Mouse (Mus musculus): Measurements from ENCODE around the gene Celf2.
A peak's percentile ranks its signal among the peaks of the same experiment; 100 is the strongest.
"Not testable (repeated sequence)": the region's sequence is repeated elsewhere in the genome, so short reads cannot be mapped to it uniquely, and the experiment has no call there.

Gene Celf2

GRCm38 (mm10) chr2:6618450-6618849 lies 890.9 kb downstream of the Celf2 start:
- DNase-seq (ENCODE audit: extremely low read depth, low read depth) = no peak

GRCm38 (mm10) chr2:6604347-6604746 lies 905.0 kb downstream of the Celf2 start:
- DNase-seq (ENCODE audit: extremely low read depth, low read depth) = no peak

DNA sequence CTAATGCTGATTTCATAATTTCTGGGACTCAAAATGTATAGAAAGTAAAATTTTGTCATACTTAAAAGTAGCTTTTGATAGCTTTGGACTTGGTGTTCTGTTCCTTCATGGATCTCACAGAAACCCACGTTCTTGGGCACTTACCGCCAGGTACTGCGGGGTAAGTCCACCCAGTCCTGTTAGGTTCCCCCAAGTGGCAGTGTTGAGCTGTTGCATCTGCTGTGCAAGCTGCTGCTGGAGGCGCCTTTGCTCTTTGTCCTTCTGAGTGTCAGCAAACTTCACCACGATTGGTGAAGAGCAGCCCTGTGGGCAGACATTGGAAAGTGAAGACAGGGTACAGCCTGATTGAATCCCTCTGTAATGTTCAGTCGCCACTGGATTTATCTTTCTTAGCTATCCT lies 905.5 kb downstream of the Celf2 start:
- no peak for DNase-seq (ENCODE audit: extremely low read depth, low read depth)

DNA sequence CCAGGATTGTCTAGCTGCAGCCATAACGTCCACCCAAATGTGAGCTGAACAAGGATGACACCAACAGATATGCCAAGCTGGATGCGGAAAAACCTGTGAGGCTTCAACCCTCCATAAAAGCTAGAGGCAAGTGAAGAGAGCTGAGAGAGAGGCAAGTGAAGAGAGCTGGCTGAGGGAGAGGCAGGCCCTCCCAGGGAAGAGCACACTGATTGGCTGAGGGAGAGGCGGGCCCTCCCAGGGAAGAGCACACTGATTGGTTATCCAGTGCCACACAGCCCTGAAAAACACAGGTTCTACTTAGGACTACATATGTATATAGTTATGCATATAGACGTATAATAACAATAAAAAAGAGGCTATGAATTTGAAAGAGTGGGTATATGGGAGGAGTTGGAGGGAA lies 907.2 kb downstream of the Celf2 start:
- no peak for DNase-seq (ENCODE audit: extremely low read depth, low read depth)

- no peak for DNase-seq (ENCODE audit: extremely low read depth, low read depth)
Measured at GRCm38 (mm10) chr2:6598879-6599167, 910.5 kb downstream of the Celf2 start.

DNA sequence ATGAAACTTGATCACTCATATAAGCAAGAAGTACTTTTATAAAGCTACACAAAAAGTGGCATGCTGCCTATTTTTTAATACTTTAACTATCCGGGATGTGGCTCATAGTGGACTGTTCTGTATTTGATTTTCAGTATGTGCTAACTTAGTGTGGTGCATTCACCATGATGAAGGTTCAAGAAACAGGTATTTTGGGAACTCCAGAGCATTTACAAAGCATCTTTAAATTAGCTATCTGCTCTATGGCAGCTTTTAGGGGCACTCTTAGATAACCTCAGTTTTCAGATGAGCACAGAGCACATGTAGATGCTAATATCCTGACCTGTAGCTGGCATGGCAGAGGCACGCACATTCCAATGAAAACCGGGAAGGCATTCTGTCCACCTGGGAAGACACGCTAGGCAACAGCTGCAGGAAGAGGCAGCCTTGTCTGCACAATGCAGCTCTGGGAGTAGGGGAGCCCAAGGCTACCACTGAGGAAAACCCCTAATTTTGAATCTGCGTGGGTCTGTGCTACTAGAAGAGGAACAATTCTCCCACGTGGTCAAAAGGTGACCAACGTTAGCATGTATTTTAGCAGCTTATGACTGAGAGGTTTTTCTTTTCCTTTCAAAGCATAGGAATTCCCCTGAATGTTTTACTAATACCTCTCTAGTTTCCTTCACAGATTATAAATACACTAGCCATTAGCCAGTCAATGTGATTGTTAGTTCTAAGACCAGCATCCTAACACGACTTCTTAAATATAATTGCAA lies 911.1 kb downstream of the Celf2 start:
- DNase-seq (ENCODE audit: extremely low read depth, low read depth) = no peak

DNA sequence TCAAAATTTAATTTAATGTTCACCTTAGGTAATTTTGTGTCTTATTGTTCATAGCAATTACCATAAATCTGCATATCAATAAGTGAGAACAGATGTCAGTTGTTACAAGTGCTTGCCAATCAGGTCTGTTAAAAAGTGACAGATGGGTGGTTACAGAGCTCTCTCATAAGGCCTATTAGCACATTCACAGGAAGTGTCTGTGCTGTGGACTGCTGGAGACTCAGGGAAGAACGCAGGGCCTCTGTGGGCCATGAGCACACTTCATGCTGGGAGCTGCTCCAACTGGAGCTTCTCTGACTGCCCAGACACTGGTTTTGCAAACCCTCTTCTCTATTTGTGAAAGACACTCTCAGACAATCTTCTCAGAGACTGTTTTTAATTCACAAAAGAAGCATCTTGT lies 914.6 kb downstream of the Celf2 start:
- DNase-seq (ENCODE audit: extremely low read depth, low read depth) = no peak

- DNase-seq (ENCODE audit: extremely low read depth, low read depth) = no peak
Measured at GRCm38 (mm10) chr2:6594160-6594559, 915.2 kb downstream of the Celf2 start.

DNA sequence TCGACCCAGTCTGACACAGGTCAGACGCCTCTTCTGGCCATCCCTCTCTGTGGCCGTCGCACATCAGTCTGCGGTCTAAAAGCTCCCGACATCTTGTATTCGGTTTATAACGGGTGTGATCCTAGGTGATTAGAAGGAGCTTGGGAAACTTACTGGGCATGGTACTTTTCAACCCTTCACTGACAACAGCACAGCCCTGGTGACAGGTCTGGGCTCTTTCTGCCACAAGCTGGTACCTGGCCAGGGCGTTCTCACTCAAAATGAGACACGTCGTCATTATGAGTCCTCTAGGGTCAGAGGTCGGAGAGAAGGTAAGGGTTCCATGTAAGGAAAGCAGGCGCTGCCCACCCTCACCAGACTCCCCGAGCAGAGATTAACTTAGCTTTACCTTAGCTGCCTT lies 915.6 kb downstream of the Celf2 start:
- DNase-seq (ENCODE audit: extremely low read depth, low read depth) = no peak

GRCm38 (mm10) chr2:6586122-6586681 lies 923.2 kb downstream of the Celf2 start:
- no peak for DNase-seq (ENCODE audit: extremely low read depth, low read depth)

DNA sequence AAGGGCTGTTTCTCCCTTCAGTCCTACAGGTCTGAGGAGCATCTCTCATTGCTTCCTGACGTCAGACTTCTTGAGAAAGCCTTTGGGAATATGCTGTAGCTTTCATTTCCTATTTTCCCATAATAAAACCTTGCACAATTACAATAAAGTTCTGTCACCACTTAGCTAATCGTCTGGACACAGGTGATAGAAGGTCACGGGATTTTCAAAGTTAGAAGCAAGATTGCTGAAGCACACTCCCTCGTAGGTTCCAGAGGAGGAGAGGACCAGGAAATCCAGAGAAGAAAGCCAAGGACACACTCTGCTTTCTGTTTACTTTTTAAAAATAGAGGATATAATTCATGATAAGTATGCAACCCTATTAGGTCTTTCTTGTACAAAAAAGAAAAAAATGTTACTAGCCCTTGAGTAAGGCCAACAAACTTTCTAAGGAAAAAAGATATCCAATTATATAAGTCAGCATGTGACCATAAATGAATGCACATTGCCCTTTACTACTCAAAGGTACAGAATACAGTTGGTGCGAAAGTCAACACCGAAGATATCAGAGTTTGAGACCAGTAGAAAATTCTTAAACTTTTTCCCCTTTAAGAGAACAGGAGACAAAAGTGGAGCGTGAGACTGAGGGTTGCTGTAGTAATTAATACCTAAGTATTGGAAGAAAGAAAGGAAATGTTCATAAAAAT lies 924.2 kb downstream of the Celf2 start:
- no peak for DNase-seq (ENCODE audit: extremely low read depth, low read depth)

DNA sequence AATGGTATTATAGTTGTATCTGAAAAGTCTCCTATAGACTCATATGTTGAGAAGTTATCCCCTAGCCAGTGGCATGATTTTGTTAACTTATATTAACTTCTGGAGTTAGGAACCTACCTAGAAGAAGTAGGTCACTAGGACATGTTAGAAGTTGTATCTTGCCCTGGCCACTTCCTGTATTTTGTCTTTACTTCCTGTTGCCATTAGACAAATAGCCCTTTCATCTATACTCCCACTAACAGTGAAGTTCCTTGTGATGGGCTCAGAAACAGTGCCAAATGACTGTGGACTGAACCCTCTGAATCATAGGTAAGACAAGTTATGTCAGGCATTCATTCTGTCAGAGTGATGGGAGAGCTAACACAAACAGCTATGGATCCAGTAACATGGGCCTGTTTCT lies 926.7 kb downstream of the Celf2 start:
- peak; percentile 8 for DNase-seq (ENCODE audit: extremely low read depth, low read depth)

DNA sequence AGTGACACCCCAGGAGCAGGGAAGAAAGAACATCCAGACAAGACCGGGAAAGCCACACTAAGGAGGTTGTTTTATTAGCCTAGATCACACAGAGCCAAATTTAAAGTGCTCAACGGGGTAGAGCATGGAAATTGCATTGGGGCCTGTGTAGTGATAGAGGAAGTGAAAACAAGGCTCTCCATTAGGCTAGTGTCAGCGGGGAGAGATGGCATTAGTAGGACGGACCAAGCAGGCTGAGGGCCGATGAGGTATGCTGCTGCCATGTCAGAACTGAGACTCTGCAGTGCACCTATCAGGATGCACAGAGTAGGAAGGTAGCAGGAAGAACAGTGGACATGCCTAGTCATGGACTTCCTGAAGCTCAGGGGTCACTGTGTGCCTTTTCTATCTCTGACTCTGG lies 929.3 kb downstream of the Celf2 start:
- DNase-seq (ENCODE audit: extremely low read depth, low read depth) = no peak

DNA sequence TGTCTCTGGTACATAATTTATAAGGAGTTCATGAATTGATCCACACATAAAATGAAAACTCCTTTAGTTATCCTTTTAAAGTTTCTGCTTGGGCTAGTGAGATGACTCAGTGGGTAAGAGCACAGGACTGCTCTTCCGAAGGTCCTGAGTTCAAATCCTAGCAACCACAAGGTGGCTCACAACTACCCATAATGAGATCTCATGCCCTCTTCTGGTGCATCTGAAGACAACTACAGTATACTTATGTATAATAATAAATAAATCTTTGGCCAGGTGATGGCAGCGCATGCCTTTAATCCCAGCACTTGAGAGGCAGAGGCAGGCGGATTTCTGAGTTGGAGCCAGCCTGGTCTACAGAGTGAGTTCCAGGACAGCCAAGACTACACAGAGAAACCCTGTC lies 934.0 kb downstream of the Celf2 start:
- DNase-seq (ENCODE audit: extremely low read depth, low read depth) = not testable (repeated sequence)

DNA sequence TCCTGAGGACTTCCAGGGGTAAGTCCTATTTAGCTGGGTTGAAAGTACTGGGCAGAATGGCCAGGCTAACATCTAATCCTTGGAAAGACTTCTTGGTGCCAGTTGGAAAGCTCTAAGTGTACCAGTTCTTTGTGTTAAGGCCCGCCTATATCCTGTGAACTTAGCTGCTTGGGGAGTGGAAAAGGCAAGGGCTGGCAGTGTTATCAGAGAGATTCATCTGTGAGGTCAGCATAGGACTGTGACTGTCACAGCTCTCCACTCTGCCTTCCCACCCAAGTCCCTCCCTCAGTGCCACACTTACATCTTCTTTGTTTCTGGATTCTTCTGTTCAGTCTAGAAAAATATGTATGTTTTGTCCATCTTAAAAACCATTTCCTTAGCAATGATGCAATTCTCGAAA lies 935.7 kb downstream of the Celf2 start:
- no peak for DNase-seq (ENCODE audit: extremely low read depth, low read depth)

GRCm38 (mm10) chr2:6572976-6573375 lies 936.4 kb downstream of the Celf2 start:
- DNase-seq (ENCODE audit: extremely low read depth, low read depth) = no peak

DNA sequence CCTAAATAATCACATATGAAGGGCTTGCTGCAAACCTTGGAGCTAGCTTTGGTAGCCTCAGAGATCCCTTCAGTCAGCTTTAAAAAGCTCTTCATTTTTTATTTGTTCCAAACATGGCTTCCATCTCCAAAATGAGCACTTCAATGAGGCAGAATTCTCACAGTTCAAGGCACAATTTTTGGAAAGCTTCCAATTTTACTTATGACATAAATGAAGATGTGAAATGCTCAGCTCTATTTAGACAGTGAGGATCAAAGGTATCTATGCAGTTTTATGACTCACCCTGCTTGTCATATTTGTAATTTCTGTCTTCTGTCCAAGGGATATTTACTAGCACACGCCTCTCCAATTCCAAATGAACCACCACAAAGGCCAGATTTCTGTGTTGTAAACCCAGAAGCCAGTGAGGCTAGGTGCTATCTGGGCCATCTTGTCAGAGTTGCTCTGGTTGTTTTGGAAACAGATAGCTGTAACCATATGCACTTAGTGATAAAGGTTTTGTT lies 940.3 kb downstream of the Celf2 start:
- DNase-seq (ENCODE audit: extremely low read depth, low read depth) = no peak

- DNase-seq (ENCODE audit: extremely low read depth, low read depth) = no peak
Measured at GRCm38 (mm10) chr2:6565175-6565574, 944.2 kb downstream of the Celf2 start.

GRCm38 (mm10) chr2:6561337-6561736 lies 948.0 kb downstream of the Celf2 start:
- no peak for DNase-seq (ENCODE audit: extremely low read depth, low read depth)

GRCm38 (mm10) chr2:6560802-6561201 lies 948.6 kb downstream of the Celf2 start:
- no peak for DNase-seq (ENCODE audit: extremely low read depth, low read depth)

GRCm38 (mm10) chr2:6559581-6559980 lies 949.8 kb downstream of the Celf2 start:
- DNase-seq (ENCODE audit: extremely low read depth, low read depth) = no peak

DNA sequence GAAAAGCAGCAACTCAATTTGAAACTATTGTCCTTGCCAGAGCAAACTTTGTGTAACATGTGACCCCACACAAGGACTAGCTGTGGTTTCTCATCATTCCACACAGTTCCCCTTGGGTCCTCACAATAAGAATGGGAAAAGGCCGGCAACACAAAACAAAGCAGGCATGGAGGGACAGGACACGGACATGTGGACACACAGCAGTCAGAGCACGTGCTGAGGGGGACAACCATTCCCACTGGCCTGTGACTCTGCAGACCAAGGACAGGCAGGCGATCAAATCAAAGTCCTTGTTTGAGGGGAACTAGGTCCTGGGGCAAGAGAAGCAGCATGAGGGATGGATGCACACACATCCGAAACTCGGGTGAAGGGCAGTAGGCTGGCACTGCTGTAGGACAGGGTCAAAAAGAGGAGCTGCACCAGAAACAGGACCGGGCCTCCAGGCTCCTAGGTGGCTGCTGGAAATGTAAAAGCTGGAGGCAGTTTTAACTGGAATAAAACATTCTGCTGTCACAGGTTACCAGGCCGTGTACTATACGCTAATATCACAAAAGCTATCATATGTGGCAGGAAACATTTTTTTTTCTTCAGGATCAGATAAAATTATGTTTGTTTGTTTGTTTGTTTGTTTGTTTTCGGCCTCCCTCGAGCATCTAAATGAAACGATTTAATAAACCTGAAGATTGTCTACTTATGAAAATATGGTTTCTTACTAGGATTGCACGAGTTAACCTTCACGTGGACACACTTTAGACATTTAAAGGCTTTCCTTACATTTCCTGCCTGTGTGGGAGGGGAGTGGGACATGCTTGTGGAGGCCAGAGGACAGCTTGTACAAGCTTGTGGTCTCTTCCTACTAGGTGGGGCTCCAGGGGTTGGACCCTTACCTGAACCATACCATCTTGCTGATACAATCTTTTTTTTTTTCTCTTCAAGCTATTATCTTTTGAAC lies 950.8 kb downstream of the Celf2 start:
- DNase-seq (ENCODE audit: extremely low read depth, low read depth) = no peak
